Mouse (Mus musculus) lung, embryonic 14.5 days (tissue): ENCODE data around the gene Erp44. TPM values are rescaled to one million over a fixed set of nuclear protein-coding genes. Genes with fewer than 3 reads are reported as not detected.

Experiments
- ATAC-seq: fragments of 200-750 bp; cut with Nextera tagmentation; 2 replicates; pipeline ENCODE4 v1.8.0; 2017; ENCODE audit warnings: mild to moderate bottlenecking, moderate TSS enrichment, moderate library complexity; ENCODE audit not compliant: insufficient read depth
- DNase-seq: peaks from one replicate; pipeline ENCODE4 v3.0.0-alpha.2; 2015
- H3K27ac ChIP-seq: fragments of 300-500 bp; sonication (generic); 2 replicates; pipeline ENCODE4 v1.5.1; 2014; ENCODE audit warnings: low read depth, mild to moderate bottlenecking, moderate library complexity
- H3K27me3 ChIP-seq: fragments of 300-500 bp; sonication (generic); 2 replicates; pipeline ENCODE4 v1.6.1; 2014; ENCODE audit warnings: low read length, control low read depth; ENCODE audit not compliant: insufficient read depth
- H3K36me3 ChIP-seq: fragments of 300-500 bp; sonication (generic); 2 replicates; pipeline ENCODE4 v1.6.1; 2014; ENCODE audit warnings: control low read depth; ENCODE audit not compliant: insufficient read depth
- H3K4me1 ChIP-seq: fragments of 300-500 bp; sonication (generic); 2 replicates; pipeline ENCODE4 v1.6.1; 2014; ENCODE audit warnings: antibody characterized with exemption, control low read depth; ENCODE audit not compliant: insufficient read depth
- H3K4me2 ChIP-seq: fragments of 300-500 bp; sonication (generic); 2 replicates; pipeline ENCODE4 v1.6.1; 2014; ENCODE audit warnings: mild to moderate bottlenecking
- H3K4me3 ChIP-seq: fragments of 300-500 bp; sonication (generic); 2 replicates; pipeline ENCODE4 v1.5.1; 2014; ENCODE audit warnings: low read depth, low read length
- H3K9ac ChIP-seq: fragments of 300-500 bp; sonication (generic); 2 replicates; pipeline ENCODE4 v1.6.1; 2014
- H3K9me3 ChIP-seq: fragments of 300-500 bp; sonication (generic); 2 replicates; pipeline ENCODE4 v1.6.1; 2016; ENCODE audit warnings: low read depth, low read length, control low read depth
- CTCF ChIP-seq: IDR thresholded peaks from 2 replicates; pipeline ENCODE4 v1.5.1; 2016; ENCODE audit warnings: antibody characterized with exemption, low read depth
- WGBS: fragments of 180-500 bp; shearing (Covaris S2); extraction: QIAGEN DNeasy Blood & Tissue Kit; methylation state at CpG from one replicate; pipeline ENCODE4 v1.1.7; 2014; 5-methylcytosine and 5-hydroxymethylcytosine counted together
- polyA plus RNA-seq: library from polyadenylated mRNA; unstranded; fragments of >200 nt; fragmentation: Nextera tagmentation; extraction: Ambion mirVana; gene quantifications from 2 replicates; pipeline ENCODE4 v1.2.1, GENCODE M21; 2014

The Erp44 gene
- polyA plus RNA-seq, 1 experiment from 2014 or later, result 72.2 TPM

GRCm38 (mm10) chr4:48239046-48239445 is 40.3 kb downstream of the Erp44 start:
- ATAC-seq, result no peak
- 70% methylated on average over 4 of the region's 4 CpGs for WGBS
- no peaks in the 10 kb centered on the region for H3K27me3 ChIP-seq
- H3K9ac ChIP-seq, result no peak overlapping the region
- H3K27ac ChIP-seq, result no peak overlapping the region
- no peak for TF ChIP-seq CTCF
- H3K4me1 ChIP-seq, result no peaks in the 10 kb centered on the region
- H3K4me2 ChIP-seq, result no peak overlapping the region
- no peak for DNase-seq
- no peaks in the 10 kb centered on the region for H3K9me3 ChIP-seq
- peaks cover 2% of the 10 kb centered on the region; the same call in 1 of the 2 replicates for H3K36me3 ChIP-seq
- no peak overlapping the region for H3K4me3 ChIP-seq

GRCm38 (mm10) chr4:48236721-48237120 is 42.6 kb downstream of the Erp44 start:
- Histone ChIP-seq H3K4me1 (no peaks in the 10 kb centered on the region), H3K4me2 (no peak overlapping the region), H3K4me3 (no peak overlapping the region), H3K27me3 (no peaks in the 10 kb centered on the region), H3K9ac (no peak overlapping the region), H3K9me3 (no peaks in the 10 kb centered on the region), H3K36me3 (peaks cover 2% of the 10 kb centered on the region; the same call in 1 of the 2 replicates), H3K27ac (no peak overlapping the region)
- ATAC-seq (no peak), DNase-seq (no peak)
- 81% methylated on average over 3 of the region's 3 CpGs for WGBS
- no peak for TF ChIP-seq CTCF

GRCm38 (mm10) chr4:48226800-48227199 is 52.6 kb downstream of the Erp44 start:
- Histone ChIP-seq H3K4me2 (no peak overlapping the region), H3K4me1 (no peaks in the 10 kb centered on the region), H3K9ac (no peak overlapping the region), H3K36me3 (no peaks in the 10 kb centered on the region), H3K27ac (no peak overlapping the region), H3K4me3 (no peak overlapping the region), H3K27me3 (no peaks in the 10 kb centered on the region), H3K9me3 (no peaks in the 10 kb centered on the region)
- no peak for DNase-seq
- 36% methylated on average over 3 of the region's 3 CpGs for WGBS
- ATAC-seq, result no peak
- TF ChIP-seq CTCF, result no peak

GRCm38 (mm10) chr4:48225604-48226003 is 53.8 kb downstream of the Erp44 start:
- Histone ChIP-seq H3K4me2 (no peak overlapping the region), H3K4me1 (no peaks in the 10 kb centered on the region), H3K9me3 (no peaks in the 10 kb centered on the region), H3K27ac (no peak overlapping the region), H3K9ac (no peak overlapping the region), H3K36me3 (no peaks in the 10 kb centered on the region), H3K27me3 (no peaks in the 10 kb centered on the region), H3K4me3 (no peak overlapping the region)
- ATAC-seq (no peak), DNase-seq (no peak)
- TF ChIP-seq CTCF, result no peak
- WGBS, result 42% methylated on average over 3 of the region's 3 CpGs

- 20% methylated on average over 2 of the region's 2 CpGs for WGBS
- ATAC-seq (peak; percentile 75), DNase-seq (peak; percentile 87)
- Histone ChIP-seq H3K9ac (no peak overlapping the region), H3K4me1 (no peaks in the 10 kb centered on the region), H3K9me3 (no peaks in the 10 kb centered on the region), H3K4me3 (no peak overlapping the region), H3K36me3 (no peaks in the 10 kb centered on the region), H3K4me2 (no peak overlapping the region), H3K27me3 (no peaks in the 10 kb centered on the region), H3K27ac (no peak overlapping the region)
- peak; percentile 91 for TF ChIP-seq CTCF
Measured at GRCm38 (mm10) chr4:48225173-48225572, 54.2 kb downstream of the Erp44 start.

- DNase-seq (no peak), ATAC-seq (no peak)
- Histone ChIP-seq H3K27ac (no peak overlapping the region), H3K9me3 (no peaks in the 10 kb centered on the region), H3K4me3 (no peak overlapping the region), H3K4me2 (no peak overlapping the region), H3K9ac (no peak overlapping the region), H3K4me1 (no peaks in the 10 kb centered on the region), H3K27me3 (no peaks in the 10 kb centered on the region), H3K36me3 (peaks cover 24% of the 10 kb centered on the region)
- no peak for TF ChIP-seq CTCF
- 87% methylated on average over 4 of the region's 4 CpGs for WGBS
Measured at GRCm38 (mm10) chr4:48203564-48203963, 75.8 kb downstream of the Erp44 start.

GRCm38 (mm10) chr4:48198447-48198846 is 80.9 kb downstream of the Erp44 start:
- no peak for DNase-seq
- no peak overlapping the region for H3K27ac ChIP-seq
- no peaks in the 10 kb centered on the region for H3K9me3 ChIP-seq
- no peaks in the 10 kb centered on the region for H3K4me1 ChIP-seq
- no peak overlapping the region for H3K4me2 ChIP-seq
- no peak overlapping the region for H3K4me3 ChIP-seq
- no peak for ATAC-seq
- TF ChIP-seq CTCF, result no peak
- WGBS, result 59% methylated on average over 8 of the region's 8 CpGs
- H3K9ac ChIP-seq, result no peak overlapping the region
- H3K36me3 ChIP-seq, result peaks cover 9% of the 10 kb centered on the region; the same call in 1 of the 2 replicates
- H3K27me3 ChIP-seq, result no peaks in the 10 kb centered on the region

- Histone ChIP-seq H3K4me2 (no peak overlapping the region), H3K36me3 (0 out of 2 replicates have a peak, but pooled peaks cover 7% of the 10 kb centered on the region), H3K27me3 (no peaks in the 10 kb centered on the region), H3K27ac (no peak overlapping the region), H3K4me1 (no peaks in the 10 kb centered on the region), H3K9ac (no peak overlapping the region), H3K9me3 (no peaks in the 10 kb centered on the region), H3K4me3 (no peak overlapping the region)
- TF ChIP-seq CTCF, result peak; percentile 36
- 82% methylated on average over 3 of the region's 3 CpGs for WGBS
- no peak for ATAC-seq
- no peak for DNase-seq
Measured at GRCm38 (mm10) chr4:48197925-48198324, 81.4 kb downstream of the Erp44 start.
